Mouse (Mus musculus) liver, postnatal 0 days (tissue): ENCODE data around the gene Prpf4.

Source experiments
- CTCF ChIP-seq: sonication (generic); IDR thresholded peaks from 2 replicates; pipeline ENCODE4 v1.5.1; 2016; ENCODE audit warnings: antibody characterized with exemption, low read depth
- EP300 ChIP-seq: IDR thresholded peaks from 2 replicates; pipeline ENCODE4 v1.6.1; 2016; ENCODE audit warnings: antibody characterized with exemption, low read depth, mild to moderate bottlenecking

DNA sequence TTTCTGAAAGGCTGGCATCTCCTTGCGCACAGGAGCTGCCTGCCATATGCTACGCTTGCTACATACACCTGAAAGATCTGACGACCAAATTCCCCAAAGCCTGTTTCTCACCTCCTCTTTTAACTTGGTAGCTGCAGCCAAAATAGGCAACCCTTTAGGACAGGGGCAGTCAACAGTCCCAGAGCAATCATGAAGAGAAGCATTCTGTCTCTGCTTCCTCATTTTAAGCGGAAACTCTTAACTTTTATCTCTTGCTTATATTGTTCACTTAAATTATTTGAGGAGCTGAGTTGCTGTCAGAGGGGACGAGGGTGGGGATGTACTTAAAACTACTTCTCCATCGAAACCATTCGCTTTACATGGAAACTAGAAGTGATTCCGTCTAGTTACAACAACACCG is 21.0 kb downstream of the Prpf4 start:
- TF ChIP-seq CTCF: no peak
- TF ChIP-seq EP300: no peak
